Mouse (Mus musculus) heart, embryonic 15.5 days (tissue): ENCODE measurements around the gene Mob3c. TPM values are rescaled to one million over a fixed set of nuclear protein-coding genes. Genes with fewer than 3 reads are reported as not detected.

Experiments
- ATAC-seq: fragments of 200-750 bp; cut with Nextera tagmentation; replicated peaks from 2 replicates; pipeline ENCODE4 v1.8.0; 2017; ENCODE audit warnings: low read depth, moderate TSS enrichment; ENCODE audit not compliant: insufficient number of reproducible peaks, insufficient read depth, low FRiP score
- H3K27ac ChIP-seq: fragments of 300-500 bp; sonication (generic); 2 replicates; pipeline ENCODE4 v1.5.1; 2015; ENCODE audit warnings: mild to moderate bottlenecking, inconsistent platforms
- H3K27me3 ChIP-seq: fragments of 300-500 bp; sonication (generic); 2 replicates; pipeline ENCODE4 v1.6.1; 2015; ENCODE audit warnings: inconsistent platforms
- H3K36me3 ChIP-seq: fragments of 300-500 bp; sonication (generic); 2 replicates; pipeline ENCODE4 v1.6.1; 2015; ENCODE audit warnings: mild to moderate bottlenecking, inconsistent platforms
- H3K4me1 ChIP-seq: fragments of 300-500 bp; sonication (generic); replicated peaks from 2 replicates; pipeline ENCODE4 v1.6.1; 2015; ENCODE audit warnings: inconsistent platforms
- H3K4me2 ChIP-seq: fragments of 300-500 bp; sonication (generic); 2 replicates; pipeline ENCODE4 v1.6.1; 2015; ENCODE audit warnings: inconsistent platforms, mild to moderate bottlenecking, moderate library complexity
- H3K4me3 ChIP-seq: fragments of 300-500 bp; sonication (generic); 2 replicates; pipeline ENCODE4 v1.5.1; 2015; ENCODE audit warnings: mild to moderate bottlenecking, inconsistent platforms
- H3K9ac ChIP-seq: fragments of 300-500 bp; sonication (generic); 2 replicates; pipeline ENCODE4 v1.6.1; 2015; ENCODE audit warnings: mild to moderate bottlenecking, inconsistent platforms
- H3K9me3 ChIP-seq: fragments of 300-500 bp; sonication (generic); replicated peaks from 2 replicates; pipeline ENCODE4 v1.6.1; 2016; ENCODE audit warnings: inconsistent platforms
- WGBS: fragments of 180-500 bp; shearing (Covaris S2); methylation state at CpG from one replicate; pipeline ENCODE4 v1.1.7; 2015; ENCODE audit warnings: mixed read lengths; 5-methylcytosine and 5-hydroxymethylcytosine counted together
- polyA plus RNA-seq: library from polyadenylated mRNA; unstranded; fragments of >200 nt; fragmentation: Nextera tagmentation; extraction: Ambion mirVana; gene quantifications from 2 replicates; pipeline ENCODE4 v1.2.1, GENCODE M21; 2015

The Mob3c gene
- 8.1 and 11.0 TPM in 2 replicates for polyA plus RNA-seq

DNA sequence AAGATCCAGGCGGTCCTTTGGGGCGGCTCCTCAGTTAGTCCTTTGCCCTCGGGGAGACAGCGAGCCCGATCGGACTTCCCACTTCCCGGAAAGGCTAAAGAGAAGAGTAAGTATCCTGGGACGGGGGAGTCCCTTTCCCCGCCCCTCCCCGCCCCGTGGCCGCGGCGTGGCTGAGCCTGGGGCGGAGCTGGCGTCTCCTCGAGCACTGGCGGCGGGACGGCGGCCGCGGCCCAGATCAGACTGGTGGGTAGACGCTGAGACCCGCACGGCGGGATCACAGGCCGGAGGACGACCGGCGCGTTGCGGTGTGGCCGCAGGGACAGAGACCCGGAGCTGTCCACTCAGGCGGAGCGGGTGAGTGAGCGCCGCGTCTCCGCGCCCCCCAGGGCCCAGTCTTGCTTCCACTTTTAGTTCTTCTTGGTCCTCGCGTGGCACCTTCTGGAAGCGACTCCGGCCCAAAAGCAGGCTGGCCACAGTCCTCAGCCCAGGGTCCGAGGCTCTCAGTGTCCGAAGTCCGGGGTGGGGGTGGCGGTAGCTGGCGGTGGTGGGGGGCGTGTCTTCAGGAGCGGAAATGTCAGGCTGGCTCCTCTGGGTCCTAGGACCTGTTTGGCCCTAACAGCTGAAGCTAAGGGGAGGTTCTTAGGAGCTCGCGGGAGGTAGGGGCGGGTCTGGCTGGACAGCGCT lies at the start of gene Mob3c:
Mob3c (plus strand) TSS at position 205 of the 684 bp plus-strand sequence.
- Histone ChIP-seq H3K4me3 (peak within 1 kb of the TSS; percentile 88), H3K36me3 (peaks cover 12% of the 10 kb centered on the region), H3K4me2 (peak within 1 kb of the TSS; percentile 78), H3K4me1 (peaks cover 36% of the 10 kb centered on the region), H3K27me3 (no peaks in the 10 kb centered on the region), H3K9me3 (no peaks in the 10 kb centered on the region), H3K27ac (peak within 1 kb of the TSS; percentile 92), H3K9ac (peak within 1 kb of the TSS; percentile 81)
- peak; percentile 91 for ATAC-seq
- WGBS: under 1% methylated on average over 54 of the region's 57 CpGs

DNA sequence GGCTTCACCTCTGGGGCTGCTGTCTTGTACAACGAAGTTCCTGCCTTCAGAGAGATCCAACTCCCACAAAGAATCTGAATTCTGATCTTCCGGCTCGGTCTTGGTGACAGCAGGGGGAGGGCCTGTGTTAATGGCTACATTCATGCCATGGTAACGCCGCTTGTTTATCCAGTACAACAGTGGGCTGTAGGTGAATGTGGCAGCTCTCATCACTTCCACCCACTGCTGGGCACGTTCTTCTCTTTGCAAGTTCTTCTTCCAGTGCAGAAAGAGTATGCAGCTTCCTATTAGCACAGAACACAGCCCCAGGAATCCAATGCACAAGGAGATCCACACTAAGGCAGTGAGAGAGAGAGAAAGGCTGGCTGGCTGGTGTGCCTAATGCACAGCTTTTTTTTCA lies 47.6 kb upstream of the Mob3c start:
- peaks cover 4% of the 10 kb centered on the region; the same call in 1 of the 2 replicates for H3K36me3 ChIP-seq
- 33% methylated on average over 6 of the region's 6 CpGs for WGBS

DNA sequence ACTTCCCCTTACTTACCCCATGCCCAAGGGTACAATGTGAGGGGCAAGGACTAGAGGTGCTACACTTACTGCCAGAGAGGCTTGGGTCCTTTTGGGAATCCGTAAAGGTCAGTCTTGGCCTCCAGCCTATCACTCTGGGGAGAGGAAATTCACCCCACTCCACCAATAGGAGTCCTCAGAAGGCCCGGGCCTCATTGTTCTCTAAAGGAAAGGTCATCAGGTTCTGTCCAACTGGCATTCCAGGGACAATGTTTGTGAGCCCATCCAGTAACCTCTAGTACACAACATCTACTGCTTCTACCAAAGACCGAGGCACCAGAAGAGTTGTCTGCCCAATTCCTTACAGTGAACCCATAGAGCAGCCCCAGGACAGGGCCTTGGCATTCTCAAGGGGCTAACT lies 47.0 kb upstream of the Mob3c start, which contains the start of gene Tex38:
Tex38 (minus strand) TSS at position 101 of the 400 bp plus-strand sequence.
- Histone ChIP-seq H3K4me1 (peaks cover 20% of the 10 kb centered on the region), H3K36me3 (peaks cover 4% of the 10 kb centered on the region; the same call in 1 of the 2 replicates), H3K27ac (no peak within 1 kb of the TSS), H3K4me3 (no peak within 1 kb of the TSS), H3K4me2 (no peak within 1 kb of the TSS), H3K9me3 (no peaks in the 10 kb centered on the region), H3K9ac (no peak within 1 kb of the TSS), H3K27me3 (no peaks in the 10 kb centered on the region)
- ATAC-seq: no peak
- WGBS: 70% methylated on average over 3 of the region's 3 CpGs

More for the DNA sequence above, 47.6 kb upstream of the Mob3c start:
- Histone ChIP-seq H3K9me3 (no peaks in the 10 kb centered on the region), H3K4me1 (peaks cover 15% of the 10 kb centered on the region), H3K27ac (no peak overlapping the region), H3K9ac (no peak overlapping the region), H3K4me3 (no peak overlapping the region), H3K27me3 (no peaks in the 10 kb centered on the region), H3K4me2 (no peak overlapping the region)
- no peak for ATAC-seq

DNA sequence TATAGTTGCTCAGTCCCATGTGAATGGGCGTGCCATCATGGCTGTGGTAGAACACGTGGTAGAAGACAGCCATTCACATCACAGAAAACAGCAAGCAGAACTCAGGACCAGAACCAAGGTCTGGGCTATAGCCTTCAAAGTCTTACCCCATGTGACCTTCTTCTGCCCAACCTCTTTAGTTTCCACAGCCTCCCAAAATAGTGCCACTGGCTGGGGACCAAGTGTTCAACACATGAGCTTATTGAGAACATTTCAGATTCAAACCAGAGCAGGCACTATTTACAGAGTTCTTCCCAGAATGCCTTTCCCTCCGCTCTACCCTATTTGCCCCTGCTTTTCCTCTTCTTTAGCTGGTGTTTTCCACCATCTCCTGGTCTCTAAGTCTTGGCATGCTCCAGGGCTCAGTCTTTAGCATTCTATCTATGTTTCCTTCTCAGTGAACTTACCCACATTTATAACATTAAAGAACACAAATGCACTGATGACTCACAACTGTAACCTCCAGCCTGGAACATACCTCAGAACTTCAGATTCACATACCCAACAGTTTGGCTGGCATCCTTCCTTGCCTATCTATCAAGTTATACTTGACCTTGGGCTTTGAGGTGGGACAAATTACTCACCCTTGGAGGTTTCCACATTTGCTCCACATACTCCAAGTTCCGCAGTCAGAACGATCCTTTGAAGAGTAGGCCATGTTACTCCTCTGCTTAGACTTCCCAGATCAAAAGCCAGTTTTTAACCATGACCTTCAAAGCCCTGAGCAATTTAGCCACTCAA lies 45.7 kb upstream of the Mob3c start:
- H3K4me1 ChIP-seq: peaks cover 22% of the 10 kb centered on the region
- ATAC-seq: no peak
- H3K36me3 ChIP-seq: no peaks in the 10 kb centered on the region
- no peak overlapping the region for H3K9ac ChIP-seq
- H3K27ac ChIP-seq: no peak overlapping the region
- WGBS: 83% methylated on average over 5 of the region's 5 CpGs
- H3K4me2 ChIP-seq: no peak overlapping the region
- H3K4me3 ChIP-seq: no peak overlapping the region
- H3K27me3 ChIP-seq: no peaks in the 10 kb centered on the region
- H3K9me3 ChIP-seq: no peaks in the 10 kb centered on the region

DNA sequence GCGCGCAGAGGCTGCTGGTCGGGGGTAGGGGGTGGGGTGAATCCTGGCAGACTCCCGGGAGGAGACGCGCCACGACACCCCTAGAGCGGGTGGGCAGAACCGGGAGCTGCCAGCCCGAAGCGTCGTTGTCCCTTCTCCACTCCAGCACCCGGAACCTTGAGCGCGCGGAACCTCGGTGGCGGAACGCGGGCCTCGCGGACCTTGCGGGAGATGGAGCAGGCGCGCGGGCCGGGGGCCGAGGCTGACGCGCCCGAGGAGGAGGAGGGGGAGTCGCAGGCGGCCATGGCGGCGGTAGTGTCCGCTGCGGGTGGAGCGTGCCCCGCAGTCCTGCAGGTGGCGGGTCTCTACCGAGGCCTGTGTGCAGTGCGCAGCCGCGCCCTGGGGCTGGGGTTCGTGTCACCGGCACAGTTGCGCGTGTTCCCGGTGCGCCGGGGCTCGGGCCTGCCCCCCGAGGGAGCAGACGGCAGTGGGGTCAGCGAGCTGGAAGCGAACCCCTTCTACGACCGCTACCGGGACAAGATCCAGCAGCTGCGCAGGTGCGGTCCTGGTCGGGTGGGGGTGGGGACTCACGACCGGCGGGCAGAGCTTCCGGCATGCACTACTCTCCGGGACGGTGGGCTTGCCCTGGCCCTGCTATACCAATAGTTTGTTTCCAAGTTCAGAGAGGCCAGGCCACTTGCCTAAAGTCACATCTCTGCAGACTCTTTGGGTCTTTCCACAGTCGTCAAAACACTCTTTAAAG lies 43.0 kb upstream of the Mob3c start, which contains the start of gene Atpaf1:
Atpaf1 (plus strand) TSS at position 44 of the 742 bp plus-strand sequence.
- peak; percentile 78 for ATAC-seq
- H3K36me3 ChIP-seq: peaks cover 20% of the 10 kb centered on the region; the same call in 1 of the 2 replicates
- no peaks in the 10 kb centered on the region for H3K27me3 ChIP-seq
- H3K9me3 ChIP-seq: no peaks in the 10 kb centered on the region
- H3K9ac ChIP-seq: peak within 1 kb of the TSS; percentile 84
- H3K4me1 ChIP-seq: peaks cover 20% of the 10 kb centered on the region
- peak within 1 kb of the TSS; percentile 84 for H3K4me3 ChIP-seq
- peak within 1 kb of the TSS; percentile 87 for H3K4me2 ChIP-seq
- WGBS: under 1% methylated on average over 69 of the region's 69 CpGs
- H3K27ac ChIP-seq: peak within 1 kb of the TSS; percentile 84

DNA sequence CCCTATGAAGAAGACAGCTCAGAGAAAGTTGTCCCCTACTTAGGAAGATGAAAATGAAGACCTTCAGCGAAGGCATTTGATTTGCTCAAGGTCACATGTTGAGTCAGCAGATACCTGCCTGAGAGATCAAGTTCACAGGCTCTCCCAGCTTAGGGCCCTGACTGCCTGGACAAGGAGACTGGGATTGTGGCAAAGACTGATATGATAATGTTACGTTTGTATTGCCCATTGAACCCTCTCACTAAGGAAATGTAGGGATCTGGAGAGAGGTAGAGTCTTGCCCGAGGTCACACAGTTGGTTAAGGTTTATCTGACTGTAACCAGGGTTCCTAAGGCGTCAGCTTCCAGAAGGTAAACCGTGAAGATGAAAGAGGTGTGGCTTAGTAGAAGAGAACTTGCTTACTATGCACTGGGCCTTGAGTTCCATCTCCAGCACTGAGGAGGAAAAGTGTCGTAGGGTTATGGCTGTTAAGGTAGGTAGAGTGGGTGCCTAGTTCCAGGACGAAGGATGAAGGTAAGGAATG lies 42.3 kb upstream of the Mob3c start:
- Histone ChIP-seq H3K27me3 (no peaks in the 10 kb centered on the region), H3K4me3 (peak overlapping the region; percentile 84), H3K4me2 (peak overlapping the region; percentile 87), H3K27ac (peak overlapping the region; percentile 84), H3K9ac (peak overlapping the region; percentile 84), H3K9me3 (no peaks in the 10 kb centered on the region), H3K4me1 (peaks cover 14% of the 10 kb centered on the region), H3K36me3 (peaks cover 26% of the 10 kb centered on the region; the same call in 1 of the 2 replicates)
- ATAC-seq: peak; percentile 21; the same call in 1 of the 2 replicates
- WGBS: 44% methylated on average over 7 of the region's 7 CpGs

DNA sequence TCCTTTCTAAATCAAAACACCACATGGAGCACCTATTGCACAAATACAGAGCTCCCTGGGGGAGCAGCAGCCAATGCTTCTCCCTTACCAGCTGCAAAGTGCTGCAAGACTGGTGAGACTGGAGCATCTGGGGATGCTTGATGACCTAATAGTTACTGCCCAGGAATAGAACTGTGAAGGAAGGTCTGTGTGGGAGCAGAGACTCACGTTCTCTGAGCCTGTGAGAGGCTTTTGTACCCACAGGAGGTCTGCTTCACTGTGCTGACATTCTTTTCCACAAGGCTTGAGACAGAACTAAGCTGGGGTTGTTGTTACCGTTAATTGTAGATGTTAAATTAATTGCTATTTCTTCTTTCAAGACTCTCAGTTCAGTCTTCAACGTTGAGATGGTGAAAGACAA lies 37.0 kb upstream of the Mob3c start:
- Histone ChIP-seq H3K9me3 (no peaks in the 10 kb centered on the region), H3K27me3 (no peaks in the 10 kb centered on the region), H3K36me3 (peaks cover 59% of the 10 kb centered on the region), H3K27ac (no peak overlapping the region), H3K4me3 (no peak overlapping the region), H3K9ac (no peak overlapping the region), H3K4me1 (peaks cover 2% of the 10 kb centered on the region), H3K4me2 (no peak overlapping the region)
- ATAC-seq: no peak
- 78% methylated on average over 3 of the region's 3 CpGs for WGBS

DNA sequence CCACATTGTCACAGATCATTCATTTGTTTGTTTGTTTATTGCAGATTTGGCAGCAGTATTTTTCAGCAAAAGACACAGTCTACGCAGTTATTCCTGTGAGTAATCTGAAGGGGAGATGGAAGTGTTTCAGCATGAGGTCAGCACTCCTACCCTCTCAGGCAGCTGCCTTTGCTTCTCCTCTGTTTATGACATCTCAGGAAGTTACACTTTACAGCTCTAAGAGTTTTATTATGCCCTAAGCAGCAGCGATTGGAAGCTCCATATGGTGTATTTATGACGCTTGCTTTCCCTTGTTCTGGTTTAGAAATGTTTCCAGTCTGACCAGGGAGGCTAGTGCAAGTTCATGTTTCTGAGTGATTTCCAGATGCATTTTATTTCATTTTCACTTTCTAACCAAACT lies 32.5 kb upstream of the Mob3c start:
- Histone ChIP-seq H3K36me3 (peaks cover 71% of the 10 kb centered on the region), H3K27ac (no peak overlapping the region), H3K9ac (no peak overlapping the region), H3K4me2 (no peak overlapping the region), H3K4me3 (no peak overlapping the region), H3K9me3 (no peaks in the 10 kb centered on the region), H3K4me1 (no peaks in the 10 kb centered on the region), H3K27me3 (no peaks in the 10 kb centered on the region)
- 85% methylated on average over 3 of the region's 3 CpGs for WGBS
- ATAC-seq: no peak

DNA sequence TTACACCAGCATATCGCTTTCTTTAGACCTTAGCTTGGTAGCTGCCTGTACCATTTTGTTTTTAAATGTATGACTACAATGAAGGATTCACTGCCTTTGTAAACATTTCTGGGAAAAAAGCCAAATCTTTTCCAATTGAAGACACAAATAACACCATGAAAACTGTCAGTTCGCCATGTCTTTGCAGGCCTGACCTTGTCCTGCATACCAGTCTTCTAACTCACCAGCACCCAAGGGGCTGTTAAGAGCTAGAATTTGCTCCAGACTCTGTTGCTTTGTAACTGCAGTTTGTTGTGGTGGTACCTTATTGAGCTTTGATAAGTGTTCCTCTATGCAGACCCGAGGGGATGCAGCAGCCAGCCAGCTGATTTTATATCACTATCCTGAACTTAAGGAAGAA lies 27.9 kb upstream of the Mob3c start:
- H3K4me3 ChIP-seq: no peak overlapping the region
- WGBS: 74% methylated on average over 3 of the region's 3 CpGs
- peaks cover 63% of the 10 kb centered on the region for H3K36me3 ChIP-seq
- no peak for ATAC-seq
- no peak overlapping the region for H3K9ac ChIP-seq
- no peaks in the 10 kb centered on the region for H3K27me3 ChIP-seq
- H3K4me1 ChIP-seq: no peaks in the 10 kb centered on the region
- H3K9me3 ChIP-seq: no peaks in the 10 kb centered on the region
- no peak overlapping the region for H3K27ac ChIP-seq
- H3K4me2 ChIP-seq: no peak overlapping the region

DNA sequence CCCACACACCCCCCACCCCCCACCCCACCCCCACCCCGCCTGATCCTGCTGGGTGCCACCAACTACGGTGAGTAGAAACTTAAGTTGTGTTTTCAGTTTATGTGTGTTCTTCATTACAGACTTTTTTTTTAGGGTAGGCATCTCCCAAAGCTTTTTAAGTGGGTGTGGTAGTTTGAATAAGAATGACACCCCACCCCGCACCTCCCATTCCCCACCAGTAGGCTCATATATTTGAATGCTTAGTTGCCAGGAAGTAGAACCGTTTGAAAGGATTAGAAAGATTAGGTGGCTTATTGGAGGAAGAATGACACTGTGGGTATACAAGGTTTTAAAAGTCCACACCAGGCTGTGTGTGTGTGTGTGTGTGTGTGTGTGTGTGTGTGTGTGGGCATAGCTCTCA lies 15.6 kb upstream of the Mob3c start:
- Histone ChIP-seq H3K9ac (no peak overlapping the region), H3K4me2 (no peak overlapping the region), H3K36me3 (peaks cover 16% of the 10 kb centered on the region), H3K4me3 (no peak overlapping the region), H3K27me3 (no peaks in the 10 kb centered on the region), H3K9me3 (no peaks in the 10 kb centered on the region), H3K27ac (no peak overlapping the region), H3K4me1 (no peaks in the 10 kb centered on the region)
- 79% methylated on average over 4 of the region's 4 CpGs for WGBS
- ATAC-seq: no peak

DNA sequence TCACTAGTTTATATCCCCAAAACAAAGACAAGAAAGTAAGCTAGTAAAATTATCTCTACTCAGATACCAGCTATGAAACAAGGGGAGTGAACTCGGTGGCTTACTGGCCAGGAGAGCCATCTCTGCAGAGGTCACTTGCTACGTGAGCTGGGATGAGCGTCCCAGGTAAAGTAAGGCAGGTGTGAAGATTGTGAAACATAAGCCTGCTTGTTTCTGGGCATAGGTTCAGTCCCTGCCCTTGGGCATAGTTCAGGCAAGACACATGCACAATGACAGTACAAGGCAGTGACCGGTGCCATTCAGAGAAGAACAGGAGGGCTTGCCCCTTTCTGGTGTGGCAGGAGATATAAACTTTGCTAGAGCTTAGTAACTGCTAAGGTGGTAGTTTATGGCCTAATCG lies 12.3 kb upstream of the Mob3c start:
- WGBS: 90% methylated on average over 5 of the region's 5 CpGs

More for the DNA sequence above, 12.3 kb upstream of the Mob3c start:
- Histone ChIP-seq H3K4me3 (no peak overlapping the region), H3K27ac (no peak overlapping the region), H3K27me3 (no peaks in the 10 kb centered on the region), H3K4me2 (no peak overlapping the region), H3K36me3 (peaks cover 16% of the 10 kb centered on the region), H3K9me3 (no peaks in the 10 kb centered on the region), H3K4me1 (no peaks in the 10 kb centered on the region), H3K9ac (no peak overlapping the region)
- no peak for ATAC-seq
